Mouse (Mus musculus) heart, embryonic 10.5 days (tissue): Measurements from ENCODE around the gene Mnd1. TPM values are rescaled to one million over a fixed set of nuclear protein-coding genes. Genes with fewer than 3 reads are reported as not detected.
A peak's percentile ranks its signal among the peaks of the same experiment; 100 is the strongest.

ENCODE experiments used
- DNase-seq: peaks from one replicate; pipeline ENCODE4 v3.0.0-alpha.2; 2017; ENCODE audit warnings: low spot score
- H3K27ac ChIP-seq: fragments of 300-500 bp; sonication (generic); 2 replicates; pipeline ENCODE4 v1.5.1; 2016; ENCODE audit warnings: mild to moderate bottlenecking
- H3K27me3 ChIP-seq: fragments of 300-500 bp; sonication (generic); 2 replicates; pipeline ENCODE4 v1.6.1; 2016; ENCODE audit warnings: mild to moderate bottlenecking; ENCODE audit not compliant: poor library complexity, insufficient read depth, severe bottlenecking
- H3K36me3 ChIP-seq: fragments of 300-500 bp; sonication (generic); 2 replicates; pipeline ENCODE4 v1.6.1; 2016; ENCODE audit warnings: mild to moderate bottlenecking, moderate library complexity
- H3K4me1 ChIP-seq: fragments of 300-500 bp; sonication (generic); 2 replicates; pipeline ENCODE4 v1.6.1; 2016; ENCODE audit warnings: mild to moderate bottlenecking
- H3K4me3 ChIP-seq: fragments of 300-500 bp; sonication (generic); 2 replicates; pipeline ENCODE4 v1.5.1; 2016; ENCODE audit warnings: mild to moderate bottlenecking, moderate library complexity
- H3K9me3 ChIP-seq: fragments of 300-500 bp; sonication (generic); 2 replicates; pipeline ENCODE4 v1.6.1; 2016; ENCODE audit warnings: mild to moderate bottlenecking, moderate library complexity
- WGBS: fragments of 180-500 bp; shearing (Covaris S2); methylation state at CpG from one replicate; pipeline ENCODE4 v1.1.7; 2016; 5-methylcytosine and 5-hydroxymethylcytosine counted together
- polyA plus RNA-seq: library from polyadenylated mRNA; unstranded; fragments of >200 nt; fragmentation: Nextera tagmentation; extraction: Ambion mirVana; gene quantifications from 2 replicates; pipeline ENCODE4 v1.2.1, GENCODE M21; 2016

Gene Mnd1
- polyA plus RNA-seq, 1 experiment from 2014 or later = 14.0 TPM

DNA sequence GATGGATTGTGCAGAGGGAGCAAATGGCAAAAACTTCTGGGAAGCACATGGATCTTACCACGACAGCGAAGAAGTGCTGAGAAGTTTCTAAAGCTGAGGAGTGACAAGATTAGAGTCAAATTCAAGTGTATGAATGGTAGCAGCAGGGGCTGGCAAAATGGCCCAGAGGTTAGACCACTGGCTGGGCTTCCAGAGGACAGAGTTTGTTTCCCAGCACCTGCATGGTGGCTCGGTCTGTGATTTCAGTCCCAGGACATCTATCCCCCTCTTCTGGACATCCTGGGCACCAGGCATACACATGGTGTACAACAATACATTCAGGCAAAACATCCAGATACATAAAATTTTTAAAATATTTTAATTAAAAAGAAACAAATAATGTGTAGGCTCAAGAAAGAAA is 5.8 kb downstream of the Mnd1 start:
- Histone ChIP-seq H3K36me3 (0 out of 2 replicates have a peak, but pooled peaks cover 5% of the 10 kb centered on the region), H3K4me1 (no peaks in the 10 kb centered on the region), H3K27ac (no peak overlapping the region), H3K4me3 (no peak overlapping the region), H3K27me3 (no peaks in the 10 kb centered on the region), H3K9me3 (no peaks in the 10 kb centered on the region)
- WGBS = 96% methylated on average over 3 of the region's 3 CpGs
- DNase-seq = peak; percentile 61

DNA sequence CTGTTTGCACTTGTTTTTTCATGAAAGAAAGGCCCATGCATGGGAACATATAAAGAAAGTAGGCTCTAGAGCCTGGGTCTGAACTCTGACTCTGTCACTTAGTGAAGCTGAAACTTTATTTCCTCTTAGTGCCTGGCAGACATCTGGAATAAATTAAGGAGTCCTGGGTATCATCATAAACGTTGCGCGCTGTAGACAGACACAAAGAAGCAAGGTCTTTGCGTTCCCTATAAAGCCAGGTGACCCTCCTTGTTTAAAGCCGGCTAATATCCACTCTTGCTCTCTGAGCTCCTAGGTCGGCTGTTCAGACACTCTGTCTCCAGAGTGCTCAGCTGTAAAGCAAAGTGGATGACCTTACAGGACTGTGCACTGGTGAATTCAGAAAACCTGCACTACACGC is 14.6 kb downstream of the Mnd1 start:
- H3K9me3 ChIP-seq = no peaks in the 10 kb centered on the region
- H3K27ac ChIP-seq = no peak overlapping the region
- peak; percentile 46 for DNase-seq
- H3K4me3 ChIP-seq = no peak overlapping the region
- H3K4me1 ChIP-seq = no peaks in the 10 kb centered on the region
- no peaks in the 10 kb centered on the region for H3K36me3 ChIP-seq
- 71% methylated on average over 7 of the region's 7 CpGs for WGBS
- H3K27me3 ChIP-seq = no peaks in the 10 kb centered on the region

DNA sequence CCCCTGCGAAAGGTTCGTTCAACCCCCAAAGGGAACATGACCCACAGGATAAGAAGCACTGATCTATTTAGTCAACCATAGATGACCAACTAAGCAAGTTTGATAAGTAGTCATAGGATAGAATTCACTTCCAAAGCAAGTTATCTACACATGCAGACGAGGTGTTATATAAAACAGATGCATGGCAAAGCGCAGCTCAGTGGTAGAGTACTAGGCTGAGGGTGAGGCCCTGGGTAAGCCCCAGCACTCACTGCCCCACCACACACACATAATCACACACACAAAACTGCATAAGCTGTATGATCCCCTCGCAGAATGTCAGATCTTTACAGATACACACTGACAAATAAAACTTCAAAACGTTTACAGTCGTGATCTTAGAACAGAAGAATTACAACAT is 19.1 kb downstream of the Mnd1 start:
- peaks cover 6% of the 10 kb centered on the region; the same call in 1 of the 2 replicates for H3K4me1 ChIP-seq
- H3K27ac ChIP-seq = no peak overlapping the region
- H3K4me3 ChIP-seq = no peak overlapping the region
- WGBS = 75% methylated on average over 7 of the region's 7 CpGs
- H3K9me3 ChIP-seq = no peaks in the 10 kb centered on the region
- peak; percentile 14 for DNase-seq
- H3K36me3 ChIP-seq = no peaks in the 10 kb centered on the region
- H3K27me3 ChIP-seq = no peaks in the 10 kb centered on the region

DNA sequence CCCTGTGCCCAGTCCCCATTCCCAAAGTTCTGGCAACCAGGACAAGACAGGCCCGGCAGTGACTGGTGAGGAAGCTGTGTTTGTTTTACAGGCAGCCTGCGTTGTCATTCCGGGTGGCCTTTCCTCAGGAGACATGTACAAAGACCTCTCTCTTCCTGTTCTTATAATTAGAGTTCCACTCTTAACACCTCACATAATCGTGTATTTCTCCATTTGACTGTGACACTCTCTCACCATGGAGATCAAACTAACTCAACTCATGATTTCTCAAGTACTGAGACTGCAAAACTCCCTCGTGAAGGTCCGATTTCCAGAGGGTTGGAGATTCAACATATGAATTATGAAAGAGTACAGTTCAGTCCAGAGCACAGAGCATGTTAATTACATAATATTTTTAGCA is 19.7 kb downstream of the Mnd1 start:
- H3K36me3 ChIP-seq = no peaks in the 10 kb centered on the region
- H3K9me3 ChIP-seq = no peaks in the 10 kb centered on the region
- H3K4me3 ChIP-seq = peak overlapping the region; percentile 27; the same call in 1 of the 2 replicates
- no peaks in the 10 kb centered on the region for H3K27me3 ChIP-seq
- peak; percentile 43 for DNase-seq
- WGBS = 69% methylated on average over 6 of the region's 6 CpGs
- H3K27ac ChIP-seq = no peak overlapping the region
- peaks cover 6% of the 10 kb centered on the region; the same call in 1 of the 2 replicates for H3K4me1 ChIP-seq

DNA sequence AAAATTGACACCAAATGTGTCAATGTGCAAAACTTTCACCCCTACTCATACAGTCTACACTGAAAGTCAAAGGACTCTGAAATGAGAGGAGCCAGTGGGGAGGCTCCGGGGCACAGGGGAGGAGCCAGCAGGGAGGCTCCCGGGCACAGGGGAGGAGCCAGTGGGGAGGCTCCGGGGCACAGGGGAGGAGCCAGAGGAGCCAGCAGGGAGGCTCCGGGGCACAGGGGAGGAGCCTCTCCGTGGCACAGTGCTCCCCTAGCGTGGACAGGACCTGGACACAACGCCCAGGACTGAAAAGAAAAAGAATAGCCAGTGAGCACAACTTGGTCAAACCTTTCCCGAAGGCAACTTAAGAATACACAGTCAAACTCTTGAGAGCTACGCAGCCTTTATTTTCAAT is 20.2 kb downstream of the Mnd1 start:
- Histone ChIP-seq H3K4me1 (peaks cover 6% of the 10 kb centered on the region; the same call in 1 of the 2 replicates), H3K36me3 (no peaks in the 10 kb centered on the region), H3K27me3 (no peaks in the 10 kb centered on the region), H3K27ac (peak overlapping the region; percentile 22; the same call in 1 of the 2 replicates), H3K4me3 (peak overlapping the region; percentile 27; the same call in 1 of the 2 replicates), H3K9me3 (no peaks in the 10 kb centered on the region)
- 27% methylated on average over 9 of the region's 9 CpGs for WGBS
- DNase-seq = peak; percentile 80

DNA sequence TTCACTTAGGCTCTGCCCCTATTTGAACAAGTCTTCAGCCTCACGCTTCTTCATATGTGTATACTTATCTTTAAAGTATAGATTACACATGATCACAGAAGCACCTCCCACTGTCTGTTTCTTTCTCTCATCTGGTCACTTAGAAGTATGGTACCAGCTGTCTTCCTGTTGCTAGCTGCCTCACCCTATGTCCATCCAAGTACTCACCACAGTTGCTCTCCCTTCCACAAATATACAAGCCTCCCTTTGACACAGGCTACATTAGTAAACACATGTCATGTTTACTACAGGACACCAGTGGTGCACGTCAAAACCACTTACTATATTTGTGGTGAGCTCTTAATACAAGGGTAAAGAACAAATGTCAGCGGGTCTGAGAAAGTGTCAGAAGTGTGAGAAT is 24.2 kb downstream of the Mnd1 start:
- no peaks in the 10 kb centered on the region for H3K27me3 ChIP-seq
- no peak overlapping the region for H3K4me3 ChIP-seq
- H3K4me1 ChIP-seq = peaks cover 6% of the 10 kb centered on the region; the same call in 1 of the 2 replicates
- H3K27ac ChIP-seq = no peak overlapping the region
- H3K9me3 ChIP-seq = no peaks in the 10 kb centered on the region
- H3K36me3 ChIP-seq = no peaks in the 10 kb centered on the region
- 81% methylated on average over 3 of the region's 3 CpGs for WGBS
- no peak for DNase-seq

DNA sequence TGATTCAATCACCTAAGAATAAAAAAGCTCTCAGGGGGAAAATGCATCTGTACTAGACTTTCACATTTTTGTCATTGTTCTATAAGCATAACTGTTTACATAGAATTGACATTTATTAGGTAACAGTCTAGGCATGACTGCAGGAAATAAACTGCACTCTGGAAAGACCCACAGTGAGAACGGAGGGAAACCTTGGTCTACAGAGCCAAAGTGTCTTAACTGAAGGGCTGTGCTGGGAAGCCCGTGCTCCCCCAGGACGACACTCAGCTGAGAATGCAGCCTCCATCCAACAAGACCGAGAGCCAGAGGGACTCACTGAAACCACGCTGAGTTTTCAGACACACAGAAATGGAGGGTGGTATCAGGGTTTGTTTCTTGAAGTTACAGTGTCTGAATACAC is 24.8 kb downstream of the Mnd1 start:
- DNase-seq = no peak
- H3K4me3 ChIP-seq = no peak overlapping the region
- peaks cover 6% of the 10 kb centered on the region; the same call in 1 of the 2 replicates for H3K4me1 ChIP-seq
- no peaks in the 10 kb centered on the region for H3K9me3 ChIP-seq
- H3K27me3 ChIP-seq = no peaks in the 10 kb centered on the region
- WGBS = 74% methylated on average over 5 of the region's 5 CpGs
- H3K36me3 ChIP-seq = no peaks in the 10 kb centered on the region
- H3K27ac ChIP-seq = no peak overlapping the region

DNA sequence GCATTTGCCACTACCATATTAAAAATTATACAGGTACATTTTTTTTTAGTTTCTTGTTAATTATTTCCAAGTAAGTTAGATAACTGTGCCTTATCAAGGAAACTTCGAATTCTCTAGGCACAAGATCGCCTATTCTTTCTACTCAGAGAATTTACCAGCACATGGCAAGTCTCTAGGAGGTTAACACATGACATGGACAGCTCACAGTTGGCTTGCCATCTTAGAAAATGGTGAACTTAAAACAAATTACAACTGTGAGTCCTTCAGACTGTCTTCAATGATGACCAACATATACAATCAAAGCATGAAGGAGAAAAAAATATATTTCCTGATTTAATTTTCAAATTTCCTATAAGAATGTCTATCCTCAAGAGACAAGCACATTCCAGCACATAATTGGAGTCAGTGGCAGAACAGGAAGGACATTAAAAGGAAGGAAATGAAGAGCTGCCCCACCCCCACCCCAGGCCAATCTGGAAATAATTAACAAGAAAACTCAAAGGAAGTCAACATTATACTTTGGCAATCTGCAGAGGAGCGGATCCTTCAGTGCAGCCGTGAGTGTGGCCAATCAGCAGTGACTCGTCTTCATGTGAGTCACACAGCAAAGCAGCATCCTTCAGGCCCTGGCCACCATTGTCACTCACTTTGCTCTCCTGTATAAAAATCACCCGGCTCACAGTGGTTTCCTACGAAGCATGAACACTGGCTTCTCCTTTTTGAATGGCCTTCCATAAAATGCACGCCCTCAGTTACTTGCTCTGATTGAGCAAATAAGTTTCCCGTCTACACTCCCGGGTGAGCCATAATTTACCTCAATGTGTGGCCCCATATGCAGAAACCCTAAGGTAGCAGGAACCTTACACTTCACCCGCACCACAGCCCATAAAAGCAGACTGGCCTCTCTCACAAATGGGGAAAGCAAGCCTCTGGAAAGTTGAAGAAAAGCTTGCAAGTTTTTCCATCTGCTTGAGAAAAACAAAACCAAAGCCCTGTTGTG is 26.4 kb downstream of the Mnd1 start:
- H3K9me3 ChIP-seq = no peaks in the 10 kb centered on the region
- no peaks in the 10 kb centered on the region for H3K4me1 ChIP-seq
- no peak overlapping the region for H3K27ac ChIP-seq
- no peak for DNase-seq
- no peaks in the 10 kb centered on the region for H3K36me3 ChIP-seq
- WGBS = 76% methylated on average over 11 of the region's 11 CpGs
- H3K4me3 ChIP-seq = no peak overlapping the region
- H3K27me3 ChIP-seq = no peaks in the 10 kb centered on the region

DNA sequence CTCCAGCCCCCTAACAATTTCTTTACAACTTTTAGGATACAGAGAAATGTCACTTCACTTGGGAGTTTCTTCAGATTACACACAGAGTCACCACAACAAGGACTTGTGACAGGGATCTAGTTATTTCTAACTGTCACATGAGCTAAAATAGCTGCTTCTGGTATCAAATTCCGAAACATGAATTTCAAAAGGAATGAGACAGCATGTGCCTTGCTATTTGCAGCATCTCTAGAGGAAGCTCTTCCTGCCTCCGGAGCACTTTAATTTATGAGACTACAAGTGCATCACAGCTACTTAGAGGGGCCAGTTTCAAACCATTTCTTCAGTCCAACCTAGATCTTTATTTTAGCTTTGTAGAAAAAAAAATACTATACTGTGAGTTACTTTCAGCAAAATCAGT is 28.2 kb downstream of the Mnd1 start:
- DNase-seq = no peak
- Histone ChIP-seq H3K4me3 (no peak overlapping the region), H3K27me3 (no peaks in the 10 kb centered on the region), H3K36me3 (no peaks in the 10 kb centered on the region), H3K27ac (no peak overlapping the region), H3K4me1 (no peaks in the 10 kb centered on the region), H3K9me3 (no peaks in the 10 kb centered on the region)
- 86% methylated on average over 2 of the region's 2 CpGs for whole genome bisulfite sequencing

DNA sequence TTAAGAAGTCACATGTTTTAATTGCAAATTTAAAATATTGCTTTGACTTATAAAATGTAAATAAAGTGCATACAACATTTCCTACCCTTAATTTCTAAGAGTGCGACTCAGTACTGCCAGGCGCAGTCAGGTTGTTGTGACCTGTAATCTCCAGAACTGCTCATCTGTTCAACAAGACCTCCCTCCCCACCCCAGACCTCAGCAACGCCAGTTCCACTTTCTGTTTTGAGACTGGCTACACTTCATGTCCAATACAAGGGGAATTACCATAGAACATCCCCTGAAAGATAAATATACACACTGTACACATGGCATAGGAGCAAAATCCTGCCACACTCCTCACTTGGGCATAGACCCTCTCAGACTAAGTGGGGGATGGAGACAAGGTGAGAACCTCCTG is 28.9 kb downstream of the Mnd1 start:
- WGBS = 83% methylated on average over 3 of the region's 3 CpGs
- H3K9me3 ChIP-seq = no peaks in the 10 kb centered on the region
- no peak overlapping the region for H3K27ac ChIP-seq
- H3K27me3 ChIP-seq = no peaks in the 10 kb centered on the region
- no peaks in the 10 kb centered on the region for H3K36me3 ChIP-seq
- no peak overlapping the region for H3K4me3 ChIP-seq
- DNase-seq = no peak
- no peaks in the 10 kb centered on the region for H3K4me1 ChIP-seq

DNA sequence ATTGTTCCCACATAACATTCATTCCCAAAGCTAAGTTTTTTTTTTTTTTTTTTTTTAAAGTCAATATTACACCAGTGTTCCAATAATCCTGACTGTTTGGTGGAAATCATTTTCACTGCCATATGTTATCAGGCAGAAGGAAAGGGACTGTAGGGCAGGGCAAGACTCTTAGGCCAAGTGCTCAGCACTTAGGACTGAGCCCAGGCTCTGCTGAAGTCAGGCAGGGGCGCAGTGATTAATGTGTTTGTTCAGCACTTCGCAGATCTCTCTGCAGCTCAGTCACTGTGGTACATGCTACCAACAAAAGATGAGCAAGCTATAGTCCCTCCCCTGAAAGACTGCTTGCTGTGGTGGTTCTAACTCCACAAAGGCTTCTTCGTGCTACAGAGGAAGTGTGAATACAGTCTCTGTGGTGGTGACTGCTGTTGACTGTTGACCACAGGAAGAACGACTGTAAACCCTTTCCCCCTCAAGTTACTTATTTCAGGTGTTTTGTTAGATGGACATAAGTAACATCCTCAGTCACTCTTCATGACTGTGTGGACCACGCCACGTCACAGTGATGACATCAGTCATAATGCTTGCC is 29.8 kb downstream of the Mnd1 start:
- Histone ChIP-seq H3K4me1 (no peaks in the 10 kb centered on the region), H3K27ac (no peak overlapping the region), H3K36me3 (no peaks in the 10 kb centered on the region), H3K4me3 (no peak overlapping the region), H3K27me3 (no peaks in the 10 kb centered on the region), H3K9me3 (no peaks in the 10 kb centered on the region)
- 71% methylated on average over 6 of the region's 6 CpGs for WGBS
- no peak for DNase-seq

DNA sequence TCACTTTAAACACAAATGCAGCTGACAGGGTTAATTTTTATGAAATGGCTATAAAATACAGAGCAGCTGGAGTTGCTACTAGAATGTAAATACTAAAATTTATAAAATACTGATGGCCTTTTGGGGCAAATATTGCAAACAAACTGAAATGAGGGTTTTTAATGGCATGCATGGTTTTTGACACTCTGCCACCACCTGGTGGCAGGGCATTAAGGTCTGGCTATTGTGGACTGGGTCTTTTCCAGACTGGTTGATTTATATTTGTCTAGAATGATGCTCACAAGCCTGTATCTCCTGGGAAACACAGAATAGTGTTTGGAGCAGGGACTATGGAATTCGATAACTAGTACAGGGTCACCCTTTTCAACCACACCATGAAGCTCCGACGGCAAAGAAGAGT is 32.1 kb downstream of the Mnd1 start:
- no peaks in the 10 kb centered on the region for H3K36me3 ChIP-seq
- WGBS = 76% methylated on average over 3 of the region's 3 CpGs
- H3K27me3 ChIP-seq = no peaks in the 10 kb centered on the region
- no peak overlapping the region for H3K4me3 ChIP-seq
- H3K4me1 ChIP-seq = no peaks in the 10 kb centered on the region
- H3K27ac ChIP-seq = no peak overlapping the region
- DNase-seq = no peak
- no peaks in the 10 kb centered on the region for H3K9me3 ChIP-seq

DNA sequence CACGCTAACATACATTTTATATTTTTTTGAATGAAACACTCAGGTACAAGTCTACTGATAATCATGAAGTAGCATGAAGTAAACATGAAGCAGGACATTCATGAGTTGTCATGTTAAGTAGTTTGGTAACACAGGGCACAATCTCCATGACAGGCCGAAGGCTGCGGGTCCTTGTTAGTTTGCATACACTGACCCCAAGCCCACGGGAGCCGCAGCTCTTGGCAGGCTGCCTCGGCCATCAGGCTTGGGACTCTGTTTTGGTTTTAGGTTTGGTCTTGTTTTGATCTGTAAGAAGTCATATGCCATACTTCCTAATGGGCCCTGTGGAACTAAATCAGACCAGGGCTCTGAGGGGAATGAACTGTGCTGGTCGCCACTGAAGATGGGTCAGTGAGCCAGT is 36.9 kb downstream of the Mnd1 start:
- Histone ChIP-seq H3K9me3 (no peaks in the 10 kb centered on the region), H3K27me3 (no peaks in the 10 kb centered on the region), H3K4me3 (no peak overlapping the region), H3K27ac (no peak overlapping the region), H3K36me3 (no peaks in the 10 kb centered on the region), H3K4me1 (no peaks in the 10 kb centered on the region)
- DNase-seq = no peak
- WGBS = 90% methylated on average over 7 of the region's 7 CpGs
